Mouse (Mus musculus) cerebellum, postnatal 10 days (tissue): ENCODE data around the gene Ano5.

Experiments used
- DNase-seq, 2 experiments: peaks; one replicate each; pipeline ENCODE4 v3.0.0; 2021; ENCODE audit warnings: mixed read lengths in 2 of 2

The Ano5 gene

DNA sequence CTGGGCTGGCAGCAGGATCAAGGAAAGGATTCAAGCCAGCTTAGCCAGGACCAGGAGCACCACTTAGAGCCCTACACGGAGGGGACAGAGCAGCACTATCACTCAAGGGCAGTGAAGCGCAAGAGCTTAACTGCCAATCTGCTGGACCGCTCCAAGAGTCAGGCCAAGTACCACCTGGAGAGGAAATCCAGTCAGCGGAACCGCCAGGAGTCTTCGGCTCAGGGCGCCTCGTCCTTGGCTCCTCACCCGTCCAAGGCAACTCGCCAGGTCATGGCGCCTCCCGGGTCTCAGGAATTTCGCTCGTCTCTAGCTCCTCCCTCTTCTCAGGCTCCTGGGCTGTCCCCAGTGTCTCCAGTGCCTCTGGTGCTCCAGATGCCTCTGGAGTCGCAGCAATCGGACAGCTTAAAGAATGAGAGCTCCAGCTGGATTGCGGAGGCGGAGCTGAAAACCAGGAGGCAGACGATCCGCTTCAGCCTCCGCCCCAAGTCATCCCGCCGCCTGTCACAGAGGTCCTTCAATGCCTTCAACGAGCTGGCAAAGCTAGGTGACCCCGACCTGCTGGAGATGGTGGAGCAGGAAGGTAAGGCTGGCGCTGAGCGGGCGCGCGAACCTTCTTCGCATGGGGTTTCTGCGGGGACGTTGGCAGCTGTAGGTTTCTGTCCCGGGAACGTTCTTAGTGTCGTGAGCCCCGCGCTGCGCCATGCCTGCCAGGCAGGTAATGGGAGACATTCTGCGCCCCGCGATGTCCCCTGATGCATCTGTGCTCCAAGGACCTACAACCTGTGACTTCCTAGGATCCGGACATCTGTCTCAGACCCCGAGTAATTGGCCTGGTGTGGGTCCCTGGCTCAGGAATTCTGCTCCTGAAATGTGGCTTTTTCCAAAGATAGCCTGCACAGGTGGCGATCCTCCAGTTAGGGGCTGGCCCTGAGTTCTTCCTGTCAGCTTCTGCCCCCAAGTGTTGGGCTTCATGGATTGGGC, at the start of gene Ano5:
Gene Ano5, plus strand, starts transcription at position 359 of the 981 bp plus-strand sequence.
- DNase-seq, result peak; percentile 84 to 88

DNA sequence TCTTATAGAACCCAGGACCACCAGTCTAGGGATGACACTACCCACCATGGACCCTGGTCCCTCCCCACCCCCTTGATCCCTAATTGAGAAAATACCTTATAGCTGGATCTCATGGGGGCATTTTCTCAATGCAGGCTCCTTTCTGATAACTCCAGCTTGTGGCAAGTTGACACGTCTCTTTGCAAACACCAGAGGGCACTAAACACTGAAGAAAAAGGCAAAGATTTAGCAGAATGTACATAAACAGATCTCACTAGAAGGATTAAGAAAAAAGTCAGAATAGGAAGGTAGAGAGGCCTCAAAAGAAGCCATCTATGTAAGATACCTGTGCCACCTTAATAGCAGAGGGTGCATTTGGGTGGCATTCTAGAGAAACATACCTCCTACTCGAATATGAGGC, 11.4 kb upstream of the Ano5 start:
- peak; percentile 13 to 41 for DNase-seq

DNA sequence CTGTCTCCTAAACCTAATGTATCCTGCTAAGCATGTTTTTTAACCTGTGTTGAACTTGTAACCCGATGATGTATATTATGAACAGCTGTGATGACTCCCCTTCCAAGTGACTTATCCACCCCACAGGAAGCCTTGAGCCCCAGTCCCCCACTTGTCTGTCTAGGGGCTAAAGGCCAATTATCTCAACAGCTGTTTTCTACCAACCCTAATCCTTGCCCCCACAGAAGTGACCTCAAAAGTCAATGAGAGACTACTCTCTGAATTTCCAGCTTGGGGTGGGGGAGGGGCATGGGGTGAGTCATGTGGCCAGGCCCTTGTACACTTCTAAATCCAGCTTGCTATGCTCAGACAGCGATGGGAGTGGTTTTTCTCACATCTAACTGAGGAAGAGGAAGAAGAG, 6.9 kb upstream of the Ano5 start:
- no peak for DNase-seq

DNA sequence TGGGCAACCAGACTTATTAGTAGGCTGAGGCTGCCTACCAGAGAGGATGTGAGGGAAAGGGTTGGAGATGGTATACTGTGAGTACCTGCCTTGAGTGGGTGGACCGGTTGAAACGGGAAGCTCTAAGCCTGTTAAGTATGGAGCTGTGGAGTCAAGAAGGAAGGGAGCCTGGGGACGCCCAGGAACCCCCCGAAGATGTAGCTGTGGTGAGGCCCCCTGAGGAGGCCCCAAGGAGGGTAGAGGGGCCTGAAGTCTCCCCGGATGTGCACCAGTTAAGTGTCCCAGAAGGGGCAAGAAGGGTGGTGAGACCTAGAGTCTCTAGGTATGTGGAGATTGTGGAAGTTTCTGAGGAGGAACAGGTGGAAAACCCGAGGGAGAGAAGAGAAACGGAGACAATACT, 682 bp upstream of the Ano5 start:
- peak in 1 of 2 experiments; percentile 8 for DNase-seq

DNA sequence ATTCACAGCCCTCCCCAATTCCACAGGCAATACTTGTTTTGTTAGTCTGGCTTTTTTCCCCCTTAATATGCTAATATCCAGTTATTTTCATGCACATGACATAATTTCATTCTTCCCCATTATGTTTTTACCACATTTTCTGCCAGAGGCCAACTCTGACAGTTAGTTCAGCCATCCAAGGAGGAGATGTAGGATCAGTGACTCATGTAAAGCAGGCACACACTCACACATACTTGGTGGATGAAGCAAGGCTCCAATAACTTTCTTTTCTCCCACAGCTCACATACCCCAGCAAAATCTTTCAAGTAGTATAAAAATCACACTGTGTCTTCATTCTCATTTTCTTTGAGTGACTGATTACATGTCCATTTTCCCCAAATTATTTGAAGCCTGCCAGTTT, 28.5 kb downstream of the Ano5 start:
- no peak for DNase-seq

- DNase-seq, result peak; percentile 69 to 75
Observed at GRCm38 (mm10) chr7:51540736-51541135, 29.9 kb downstream of the Ano5 start.

DNA sequence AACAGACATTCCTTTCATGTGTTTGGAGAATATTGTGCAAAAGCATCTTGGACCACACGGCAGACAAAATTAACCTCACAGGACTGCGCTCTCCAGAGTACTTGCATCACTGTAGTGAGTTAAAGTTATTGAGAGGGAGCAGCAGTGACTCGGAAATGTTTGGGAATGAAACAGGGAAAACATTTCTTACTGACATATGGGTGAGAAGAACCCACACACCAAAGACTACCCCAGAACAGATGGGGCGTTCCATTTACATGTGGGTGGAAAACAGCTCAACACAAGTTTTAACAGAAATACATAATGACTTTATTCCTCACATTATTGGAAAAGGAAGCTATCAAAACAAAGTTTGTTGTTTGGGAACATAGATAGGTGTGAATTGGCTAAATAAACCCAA, 89.2 kb downstream of the Ano5 start:
- DNase-seq, result no peak

DNA sequence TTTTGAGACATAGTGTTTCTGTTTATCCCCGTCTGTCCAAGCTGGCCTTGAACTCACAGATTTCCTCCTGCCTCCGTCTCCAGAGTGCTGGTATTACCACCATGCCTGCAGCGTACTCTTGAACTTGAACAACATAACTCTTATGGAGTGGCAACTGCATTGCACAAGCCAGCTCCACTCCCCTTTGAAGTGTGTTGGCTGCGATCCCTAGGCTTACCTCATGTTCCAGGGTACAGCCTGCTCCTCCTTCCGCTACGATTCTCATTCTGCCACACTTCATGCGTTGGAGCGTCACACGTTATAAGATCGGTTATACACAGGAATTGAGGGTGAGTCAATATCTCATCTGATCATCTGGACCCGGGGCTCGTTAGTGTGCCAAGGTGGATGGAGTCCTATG, 92.9 kb downstream of the Ano5 start:
- peak; percentile 22 to 23 for DNase-seq

- DNase-seq, result peak; percentile 20 to 73
Observed at GRCm38 (mm10) chr7:51614404-51614803, 103.6 kb downstream of the Ano5 start.

- DNase-seq, result peak; percentile 32 to 80
Observed at GRCm38 (mm10) chr7:51617941-51618340, 107.1 kb downstream of the Ano5 start.

- no peak for DNase-seq
Observed at GRCm38 (mm10) chr7:51618412-51618811, 107.6 kb downstream of the Ano5 start.

GRCm38 (mm10) chr7:51619977-51620376, 109.1 kb downstream of the Ano5 start:
- DNase-seq, result peak in 1 of 2 experiments; percentile 10

DNA sequence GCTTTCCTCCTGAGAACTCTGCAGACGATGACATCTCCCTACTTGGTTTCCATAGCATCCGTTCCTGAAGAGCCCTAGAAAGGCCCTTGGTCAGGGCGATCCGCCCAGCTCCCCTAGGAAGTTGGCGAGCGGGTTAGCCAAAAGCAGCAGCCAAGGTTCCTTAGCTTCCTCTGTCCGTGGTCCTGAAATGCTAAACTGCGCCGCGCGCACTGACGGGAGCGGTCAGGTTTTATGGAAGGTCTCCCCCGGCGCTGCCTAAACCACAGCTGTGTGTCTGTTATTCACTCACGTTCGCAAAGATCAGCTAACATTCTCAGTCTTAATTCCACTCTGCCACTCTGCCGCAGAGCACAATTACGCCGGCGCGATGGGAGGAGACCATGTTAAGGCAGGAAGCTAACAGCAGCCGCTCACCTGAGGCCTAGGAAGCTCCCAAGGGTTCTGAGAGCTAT, 110.9 kb downstream of the Ano5 start, which contains the start of gene Slc17a6:
Gene Slc17a6, plus strand, starts transcription at position 313 of the 452 bp plus-strand sequence.
- DNase-seq, result peak; percentile 94 to 96

GRCm38 (mm10) chr7:51622196-51622595, 111.4 kb downstream of the Ano5 start:
- peak; percentile 76 to 81 for DNase-seq

- DNase-seq, result peak in 1 of 2 experiments; percentile 27
Observed at GRCm38 (mm10) chr7:51622666-51623065, 111.8 kb downstream of the Ano5 start.

GRCm38 (mm10) chr7:51624336-51624897, 113.6 kb downstream of the Ano5 start:
- peak; percentile 51 to 58 for DNase-seq

DNA sequence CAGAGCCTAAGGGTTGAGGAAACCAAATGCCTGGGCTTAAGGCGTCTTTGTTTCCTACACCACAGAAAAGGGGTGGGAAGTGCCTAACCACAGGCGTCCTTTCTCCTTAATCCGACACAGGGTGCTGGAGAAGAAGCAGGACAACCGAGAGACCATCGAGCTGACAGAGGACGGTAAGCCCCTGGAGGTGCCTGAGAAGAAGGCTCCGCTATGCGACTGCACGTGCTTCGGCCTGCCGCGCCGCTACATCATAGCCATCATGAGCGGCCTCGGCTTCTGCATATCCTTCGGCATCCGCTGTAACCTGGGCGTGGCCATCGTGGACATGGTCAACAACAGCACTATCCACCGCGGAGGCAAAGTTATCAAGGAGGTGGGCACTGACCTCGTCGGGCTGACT, 114.3 kb downstream of the Ano5 start:
- peak; percentile 66 to 67 for DNase-seq

DNA sequence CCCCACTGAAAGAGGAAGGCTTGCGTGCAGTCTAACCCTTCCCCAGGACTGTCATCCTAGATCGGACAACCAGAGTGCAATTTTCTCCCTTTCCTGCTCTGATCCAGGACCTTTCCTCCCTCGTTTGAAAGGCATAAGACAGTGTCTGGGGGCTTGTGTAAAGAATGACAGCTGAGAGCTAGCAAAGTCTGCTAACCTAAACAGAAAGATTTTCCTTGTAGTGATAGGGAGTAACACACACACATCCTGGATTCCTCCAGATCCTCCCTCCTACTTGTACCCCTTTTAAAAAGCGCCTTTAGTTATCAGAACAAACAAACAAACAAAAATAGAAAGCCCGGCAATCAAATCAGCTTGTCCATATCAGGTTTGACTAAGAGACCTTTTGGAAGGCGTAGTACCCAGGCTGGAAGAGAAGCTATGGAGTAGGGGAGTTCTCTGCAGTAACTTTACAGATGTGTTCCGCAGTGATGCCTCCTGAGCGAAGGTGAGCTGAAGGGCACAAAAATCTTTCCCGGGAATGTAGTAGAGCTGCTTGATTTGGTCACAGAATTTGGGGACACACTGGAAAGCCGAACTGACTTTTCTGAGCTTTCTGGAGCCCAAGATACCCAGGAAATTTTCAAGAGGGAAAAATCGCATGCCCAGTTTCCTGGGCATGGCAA, 114.9 kb downstream of the Ano5 start:
- no peak for DNase-seq

DNA sequence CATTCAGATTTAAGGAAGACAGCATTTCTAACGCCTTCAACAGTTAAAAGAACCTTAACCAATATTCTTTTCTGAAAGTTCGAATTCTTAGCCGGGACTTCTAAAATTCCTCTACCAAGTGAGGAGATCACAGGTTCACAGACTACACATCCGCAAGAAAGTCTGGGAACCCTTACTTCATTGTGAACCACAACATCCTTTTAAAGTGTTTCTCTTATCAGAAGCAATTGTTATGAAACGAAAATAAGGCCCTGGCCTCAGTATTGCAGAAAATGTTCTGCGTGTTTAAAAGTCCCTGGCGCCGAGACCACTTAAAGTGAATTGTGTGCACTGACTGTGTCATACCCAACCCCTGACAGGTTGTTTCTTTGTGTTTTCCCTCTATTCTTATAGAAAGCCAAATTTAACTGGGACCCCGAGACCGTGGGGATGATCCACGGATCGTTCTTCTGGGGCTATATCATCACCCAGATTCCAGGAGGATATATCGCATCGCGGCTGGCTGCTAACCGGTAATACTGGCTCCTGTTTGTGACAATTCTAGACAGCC, 115.7 kb downstream of the Ano5 start:
- no peak for DNase-seq

GRCm38 (mm10) chr7:51627001-51627631, 116.3 kb downstream of the Ano5 start:
- peak; percentile 77 to 84 for DNase-seq

DNA sequence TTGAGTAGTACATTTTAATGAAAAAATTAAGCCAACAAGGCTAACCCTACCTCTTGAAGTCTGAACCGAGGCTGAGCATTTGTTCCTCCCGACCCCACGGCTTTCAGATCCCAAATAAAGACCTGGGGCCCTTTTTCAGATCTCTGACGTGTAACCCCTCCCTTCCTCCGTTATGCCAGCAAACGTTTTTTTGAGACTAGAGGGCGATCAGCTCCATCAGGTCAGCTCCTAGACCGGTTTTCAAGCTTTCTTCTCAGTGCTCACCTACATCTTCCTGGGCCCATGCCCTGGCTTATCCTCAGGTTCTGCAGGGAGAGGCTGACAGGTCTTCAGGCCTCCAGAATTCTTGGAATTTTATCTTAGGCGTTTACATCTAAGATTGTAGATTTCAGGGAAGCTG, 116.8 kb downstream of the Ano5 start:
- peak in 1 of 2 experiments; percentile 30 for DNase-seq

DNA sequence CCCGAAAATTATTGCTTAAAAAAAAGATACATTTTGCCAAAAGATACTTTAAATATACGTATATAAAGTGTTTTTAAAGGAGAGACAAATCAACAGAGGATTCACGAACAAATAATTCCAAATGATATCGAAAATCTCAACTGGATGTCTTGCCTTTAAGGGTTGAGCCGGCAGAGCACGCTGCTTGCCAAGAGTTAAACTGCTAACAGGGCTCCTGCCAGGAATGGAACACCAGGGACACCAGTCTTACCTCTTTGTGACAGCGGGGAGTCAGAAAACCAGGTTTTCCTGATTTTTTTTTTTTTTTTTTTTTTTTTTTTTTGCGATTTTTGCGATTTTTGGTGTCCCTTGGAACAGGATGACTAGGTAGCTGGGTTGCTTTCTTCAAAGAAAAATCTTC, 117.5 kb downstream of the Ano5 start:
- peak; percentile 62 to 74 for DNase-seq
